Mouse (Mus musculus) kidney, embryonic 14.5 days (tissue): ENCODE data around the gene Atxn10. TPM values are rescaled to one million over a fixed set of nuclear protein-coding genes. Genes with fewer than 3 reads are reported as not detected.
A peak's percentile ranks its signal among the peaks of the same experiment; 100 is the strongest.

Source experiments
- ATAC-seq: fragments of 200-750 bp; cut with Nextera tagmentation; 2 replicates; pipeline ENCODE4 v1.8.0; 2017; ENCODE audit warnings: moderate number of reproducible peaks, mild to moderate bottlenecking, moderate TSS enrichment, moderate library complexity; ENCODE audit not compliant: low FRiP score, low TSS enrichment
- H3K27ac ChIP-seq: fragments of 300-500 bp; sonication (generic); 2 replicates; pipeline ENCODE4 v1.5.1; 2014; ENCODE audit warnings: low read depth, mild to moderate bottlenecking, low read length, moderate library complexity, mixed read lengths
- H3K27me3 ChIP-seq: fragments of 300-500 bp; sonication (generic); 2 replicates; pipeline ENCODE4 v1.6.1; 2014; ENCODE audit warnings: mild to moderate bottlenecking, low read length; ENCODE audit not compliant: control insufficient read depth, insufficient read depth
- H3K36me3 ChIP-seq: fragments of 300-500 bp; sonication (generic); 2 replicates; pipeline ENCODE4 v1.6.1; 2014; ENCODE audit warnings: low read length, mixed read lengths; ENCODE audit not compliant: control insufficient read depth, insufficient read depth
- H3K4me1 ChIP-seq: fragments of 300-500 bp; sonication (generic); 2 replicates; pipeline ENCODE4 v1.6.1; 2014; ENCODE audit warnings: low read length, mixed read lengths; ENCODE audit not compliant: control insufficient read depth, insufficient read depth
- H3K4me2 ChIP-seq: fragments of 300-500 bp; sonication (generic); replicated peaks from 2 replicates; pipeline ENCODE4 v1.6.1; 2014; ENCODE audit warnings: low read depth, mild to moderate bottlenecking, low read length
- H3K4me3 ChIP-seq: fragments of 300-500 bp; sonication (generic); 2 replicates; pipeline ENCODE4 v1.5.1; 2014; ENCODE audit warnings: mild to moderate bottlenecking, low read length
- H3K9ac ChIP-seq: fragments of 300-500 bp; sonication (generic); 2 replicates; pipeline ENCODE4 v1.6.1; 2014; ENCODE audit warnings: low read depth, mild to moderate bottlenecking, low read length, moderate library complexity
- H3K9me3 ChIP-seq: fragments of 300-500 bp; sonication (generic); 2 replicates; pipeline ENCODE4 v1.6.1; 2016; ENCODE audit warnings: low read length; ENCODE audit not compliant: control insufficient read depth
- WGBS: fragments of 180-500 bp; shearing (Covaris S2); extraction: QIAGEN DNeasy Blood & Tissue Kit; methylation state at CpG from one replicate; pipeline ENCODE4 v1.1.7; 2014; 5-methylcytosine and 5-hydroxymethylcytosine counted together
- polyA plus RNA-seq: library from polyadenylated mRNA; unstranded; fragments of >200 nt; fragmentation: Nextera tagmentation; extraction: Ambion mirVana; gene quantifications from 2 replicates; pipeline ENCODE4 v1.2.1, GENCODE M21; 2014

Gene Atxn10
- polyA plus RNA-seq = 249 and 297 TPM in 2 replicates

DNA sequence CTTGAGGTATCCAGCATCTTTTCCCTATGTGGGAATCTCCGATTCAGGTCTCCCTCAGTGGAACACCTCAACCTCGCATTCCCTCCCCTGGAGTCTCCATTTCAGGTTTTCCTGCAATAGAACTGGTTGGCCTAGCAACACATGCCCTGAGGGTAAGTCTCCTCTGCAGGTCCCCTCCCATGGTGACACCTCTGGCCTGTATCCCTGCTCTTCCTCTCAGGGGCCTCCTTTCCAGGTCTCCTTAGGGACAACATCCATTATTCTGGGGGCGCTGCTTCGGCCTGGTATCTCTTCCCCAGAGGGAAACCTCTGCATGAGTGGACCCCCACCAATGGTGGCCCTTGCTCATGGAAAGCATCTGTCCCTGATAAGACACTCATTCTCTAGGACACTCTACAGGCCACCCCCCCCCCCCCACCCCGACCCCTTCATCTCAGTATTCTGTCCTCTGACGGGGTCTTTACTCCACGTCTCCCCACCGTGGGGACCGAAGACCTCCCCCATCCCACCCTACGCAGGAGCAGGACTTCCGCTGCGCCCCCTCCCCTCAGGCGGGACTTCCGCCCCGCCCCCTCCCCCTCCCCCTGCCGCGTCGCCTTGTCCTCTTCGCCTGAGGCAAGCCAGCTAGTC lies at the start of gene Atxn10:
Atxn10 (plus strand) TSS at position 575 of the 630 bp plus-strand sequence.
- peak within 1 kb of the TSS; percentile 65 for H3K4me3 ChIP-seq
- no peak; the same call in 1 of the 2 replicates for ATAC-seq
- no peaks in the 10 kb centered on the region for H3K36me3 ChIP-seq
- no peaks in the 10 kb centered on the region for H3K27me3 ChIP-seq
- H3K4me2 ChIP-seq = peak within 1 kb of the TSS; percentile 71
- H3K27ac ChIP-seq = peak within 1 kb of the TSS; percentile 87
- H3K4me1 ChIP-seq = peaks cover 6% of the 10 kb centered on the region; the same call in 1 of the 2 replicates
- WGBS = 9% methylated on average over 18 of the region's 19 CpGs
- H3K9ac ChIP-seq = peak within 1 kb of the TSS; percentile 86
- no peaks in the 10 kb centered on the region for H3K9me3 ChIP-seq

DNA sequence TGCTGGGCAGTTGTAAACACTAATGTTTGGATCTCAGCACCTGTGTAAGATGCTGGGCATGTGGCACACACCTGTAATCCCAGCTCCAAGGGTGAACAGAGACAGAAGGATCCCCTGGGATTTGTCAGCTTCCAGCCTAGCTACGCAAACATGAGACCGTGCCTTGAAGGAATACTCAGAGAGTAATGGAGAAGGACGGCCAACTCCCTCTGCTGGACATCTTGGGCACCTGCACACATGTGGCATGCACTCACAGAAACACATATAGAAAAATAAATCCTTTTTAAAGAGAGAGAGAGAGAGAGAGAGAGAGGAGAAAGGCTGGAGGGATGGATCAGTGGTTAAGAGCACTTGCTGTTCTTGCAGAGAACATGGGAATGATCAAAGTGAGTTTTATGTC lies 41.4 kb upstream of the Atxn10 start:
- WGBS = 90% methylated on average over 3 of the region's 3 CpGs
- Histone ChIP-seq H3K27ac (no peak overlapping the region), H3K4me2 (no peak overlapping the region), H3K9ac (no peak overlapping the region), H3K4me3 (no peak overlapping the region), H3K27me3 (no peaks in the 10 kb centered on the region), H3K36me3 (no peaks in the 10 kb centered on the region), H3K9me3 (no peaks in the 10 kb centered on the region), H3K4me1 (peaks cover 8% of the 10 kb centered on the region; the same call in 1 of the 2 replicates)
- no peak for ATAC-seq

DNA sequence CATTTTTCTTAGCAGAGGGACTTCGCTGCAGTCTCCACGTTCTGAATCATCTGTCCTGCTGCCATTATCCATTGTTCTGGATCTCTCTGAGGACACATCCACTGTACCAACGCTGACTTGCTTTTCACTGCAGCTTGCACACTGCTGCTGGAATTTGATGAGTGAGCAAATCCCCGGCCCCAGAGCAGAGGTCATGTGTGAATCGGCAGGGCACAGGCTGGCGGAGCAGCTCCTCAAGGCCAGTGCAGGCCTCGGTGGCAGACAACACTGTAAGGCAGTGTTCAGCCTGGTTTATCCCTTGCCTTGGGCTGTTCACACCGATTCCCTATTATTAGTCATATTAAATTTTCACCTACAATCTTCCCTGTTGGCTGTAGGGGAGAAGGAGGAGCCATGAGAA lies 40.5 kb upstream of the Atxn10 start:
- no peak overlapping the region for H3K27ac ChIP-seq
- H3K4me2 ChIP-seq = no peak overlapping the region

DNA sequence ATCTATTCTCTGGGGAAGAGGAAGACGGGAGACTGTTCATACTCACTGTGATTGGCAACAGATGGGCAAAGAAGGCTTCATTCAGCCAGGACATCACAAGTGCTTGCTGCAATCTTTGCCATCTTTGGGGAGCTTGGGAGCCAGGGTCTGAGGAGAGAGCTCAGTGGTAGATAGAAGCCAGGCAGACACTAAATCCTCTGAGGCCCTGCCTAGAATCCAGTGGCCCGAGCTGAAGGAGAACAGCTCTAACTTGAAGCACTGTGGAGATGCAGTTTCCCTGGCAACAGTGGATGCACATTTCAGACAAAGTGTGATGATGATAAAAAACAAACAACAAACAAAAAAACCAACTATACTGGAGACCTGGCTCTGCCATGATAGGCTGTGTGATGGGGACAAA lies 40.1 kb upstream of the Atxn10 start:
- Histone ChIP-seq H3K27me3 (no peaks in the 10 kb centered on the region), H3K4me3 (no peak overlapping the region), H3K9ac (no peak overlapping the region), H3K4me1 (peaks cover 8% of the 10 kb centered on the region; the same call in 1 of the 2 replicates), H3K9me3 (no peaks in the 10 kb centered on the region), H3K4me2 (no peak overlapping the region), H3K27ac (no peak overlapping the region), H3K36me3 (no peaks in the 10 kb centered on the region)
- no peak for ATAC-seq
- 61% methylated on average over 2 of the region's 2 CpGs for WGBS

More for the DNA sequence above, 40.5 kb upstream of the Atxn10 start:
- ATAC-seq = no peak
- Histone ChIP-seq H3K9ac (no peak overlapping the region), H3K9me3 (no peaks in the 10 kb centered on the region), H3K4me3 (no peak overlapping the region), H3K4me1 (peaks cover 8% of the 10 kb centered on the region; the same call in 1 of the 2 replicates), H3K27me3 (no peaks in the 10 kb centered on the region), H3K36me3 (no peaks in the 10 kb centered on the region)
- 64% methylated on average over 8 of the region's 8 CpGs for WGBS

DNA sequence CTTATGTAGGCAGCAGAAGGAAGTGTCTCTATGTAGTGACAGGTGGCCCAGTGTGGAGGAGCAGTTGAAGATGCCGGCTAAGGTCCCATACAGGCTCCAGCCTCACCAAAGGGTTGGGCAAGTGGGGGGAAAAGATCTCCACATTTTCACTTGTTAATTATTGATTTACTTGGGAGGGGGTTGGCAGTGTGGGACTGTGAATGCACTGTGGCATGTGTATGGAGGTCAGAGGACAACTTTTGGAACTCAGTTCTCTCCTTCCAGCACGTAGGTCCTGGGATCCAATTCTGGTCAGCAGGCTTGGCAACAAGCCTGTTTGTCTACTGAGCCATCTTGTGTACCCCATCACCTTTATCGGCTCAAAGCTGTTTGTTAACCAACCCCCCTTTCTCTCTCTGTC lies 39.5 kb upstream of the Atxn10 start:
- 81% methylated on average over 3 of the region's 3 CpGs for WGBS
- Histone ChIP-seq H3K27me3 (no peaks in the 10 kb centered on the region), H3K4me1 (peaks cover 8% of the 10 kb centered on the region; the same call in 1 of the 2 replicates), H3K27ac (no peak overlapping the region), H3K4me3 (no peak overlapping the region), H3K9ac (no peak overlapping the region), H3K9me3 (no peaks in the 10 kb centered on the region), H3K4me2 (no peak overlapping the region), H3K36me3 (no peaks in the 10 kb centered on the region)
- no peak for ATAC-seq

DNA sequence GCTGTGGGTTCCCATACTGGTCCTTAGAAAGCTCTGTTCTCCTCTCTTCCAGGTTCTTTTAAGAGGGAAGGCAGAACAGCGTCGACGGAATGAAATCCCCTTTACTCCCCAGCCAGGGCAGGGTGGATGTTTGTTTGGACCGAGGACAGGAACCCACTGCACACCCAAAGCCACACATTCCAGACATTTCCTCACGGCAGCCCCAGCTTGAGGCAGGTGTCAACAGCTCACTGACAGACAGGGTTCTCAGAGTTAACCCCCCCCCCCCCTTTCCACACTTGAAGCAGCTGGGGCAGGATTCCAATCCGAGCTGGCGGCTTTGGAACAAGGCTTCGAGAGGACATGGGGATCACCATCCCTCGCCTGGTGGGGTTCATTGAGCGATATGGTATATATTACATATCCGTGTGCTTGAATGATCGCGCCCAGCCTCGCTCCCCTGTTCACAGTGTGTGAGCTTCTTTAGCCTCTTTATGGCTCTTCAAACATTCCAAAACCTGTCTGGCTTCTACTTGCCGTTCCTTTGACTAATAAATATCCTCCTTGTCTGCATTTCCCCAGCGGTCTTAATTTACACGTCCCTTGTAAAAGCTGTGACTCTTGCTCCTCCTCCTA lies 37.8 kb upstream of the Atxn10 start:
- no peak overlapping the region for H3K9ac ChIP-seq

DNA sequence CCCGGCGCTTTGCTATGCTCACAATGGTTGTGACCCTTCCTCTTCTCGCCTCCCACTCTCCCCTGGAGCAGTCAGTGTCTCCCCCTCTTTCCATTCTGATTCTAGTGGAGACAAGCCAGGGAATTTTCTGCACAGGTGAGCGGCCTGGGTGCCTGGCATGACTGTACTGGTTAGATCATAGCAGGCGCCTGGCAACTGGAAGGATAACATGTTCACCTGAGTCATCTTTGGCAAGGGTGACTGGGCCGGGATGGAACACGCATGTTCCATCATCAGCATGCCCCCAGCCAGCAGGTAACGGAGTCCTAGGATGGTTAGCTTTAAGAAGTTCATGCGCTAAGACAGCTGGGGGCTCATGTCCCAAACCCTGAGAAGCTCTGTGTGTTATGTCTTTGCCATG lies 37.1 kb upstream of the Atxn10 start:
- no peak overlapping the region for H3K4me3 ChIP-seq
- no peaks in the 10 kb centered on the region for H3K9me3 ChIP-seq
- no peak overlapping the region for H3K27ac ChIP-seq
- no peak for ATAC-seq
- H3K27me3 ChIP-seq = no peaks in the 10 kb centered on the region
- no peaks in the 10 kb centered on the region for H3K36me3 ChIP-seq
- no peak overlapping the region for H3K9ac ChIP-seq
- 82% methylated on average over 9 of the region's 9 CpGs for WGBS
- peaks cover 8% of the 10 kb centered on the region; the same call in 1 of the 2 replicates for H3K4me1 ChIP-seq
- no peak overlapping the region for H3K4me2 ChIP-seq

More for the DNA sequence above, 37.8 kb upstream of the Atxn10 start:
- Histone ChIP-seq H3K36me3 (no peaks in the 10 kb centered on the region), H3K4me3 (no peak overlapping the region), H3K4me2 (no peak overlapping the region; the same call in 1 of the 2 replicates), H3K9me3 (no peaks in the 10 kb centered on the region), H3K27me3 (no peaks in the 10 kb centered on the region), H3K4me1 (peaks cover 8% of the 10 kb centered on the region; the same call in 1 of the 2 replicates), H3K27ac (0 out of 2 replicates have a peak overlapping the region, but pooled peaks have one; percentile 5)
- 30% methylated on average over 17 of the region's 17 CpGs for WGBS
- ATAC-seq = no peak

DNA sequence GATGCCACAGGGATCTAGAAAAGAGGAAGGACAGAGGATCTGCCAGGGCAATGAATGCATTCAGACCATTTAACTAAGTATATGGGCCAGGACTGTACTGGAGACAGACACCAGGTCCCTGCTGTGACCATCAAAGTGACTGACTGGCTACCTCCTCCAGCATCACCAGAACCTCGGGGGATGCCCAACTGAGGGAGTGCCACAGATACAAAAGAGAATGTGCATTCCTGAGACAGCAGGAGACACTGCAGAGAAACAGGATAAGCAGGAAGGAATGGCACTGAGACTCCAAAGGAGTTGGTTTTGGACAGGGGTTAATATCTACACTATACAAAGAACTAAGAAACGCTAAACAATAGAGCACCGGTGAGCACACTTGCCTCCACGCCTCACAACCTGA lies 32.8 kb upstream of the Atxn10 start:
- Histone ChIP-seq H3K4me3 (no peak overlapping the region), H3K27me3 (no peaks in the 10 kb centered on the region), H3K36me3 (no peaks in the 10 kb centered on the region), H3K4me2 (no peak overlapping the region), H3K27ac (no peak overlapping the region), H3K9me3 (no peaks in the 10 kb centered on the region), H3K9ac (no peak overlapping the region), H3K4me1 (peaks cover 2% of the 10 kb centered on the region; the same call in 1 of the 2 replicates)
- no peak for ATAC-seq
- WGBS = 80% methylated on average over 4 of the region's 4 CpGs

DNA sequence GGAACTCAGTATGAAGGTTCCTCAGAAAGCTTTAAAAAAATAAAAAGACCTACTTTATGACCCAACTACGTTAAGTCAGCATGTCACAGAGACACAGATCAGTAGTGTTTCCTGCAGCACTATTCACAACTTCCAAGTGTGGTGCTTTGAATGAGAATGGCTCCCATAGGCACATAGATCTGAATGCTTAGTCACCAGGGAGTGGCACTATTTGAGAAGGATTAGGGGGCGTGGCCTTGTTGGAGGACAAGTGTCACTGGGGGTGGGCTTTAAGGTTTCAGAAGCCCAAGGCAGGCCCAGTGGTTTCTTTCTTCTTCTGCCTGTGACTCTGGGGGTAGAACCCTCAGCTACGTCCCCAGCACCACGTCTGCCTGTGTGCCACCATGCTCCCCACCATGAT lies 32.1 kb upstream of the Atxn10 start:
- Histone ChIP-seq H3K4me2 (no peak overlapping the region), H3K27me3 (no peaks in the 10 kb centered on the region), H3K4me1 (no peaks in the 10 kb centered on the region), H3K4me3 (no peak overlapping the region), H3K27ac (no peak overlapping the region), H3K9me3 (no peaks in the 10 kb centered on the region), H3K9ac (no peak overlapping the region), H3K36me3 (no peaks in the 10 kb centered on the region)
- ATAC-seq = no peak
- WGBS = 86% methylated on average over 4 of the region's 4 CpGs
